Mouse (Mus musculus) small intestine, adult 2 months (tissue): Measurements from ENCODE around the gene Cntnap2.

Source experiments
- CTCF ChIP-seq: fragments of 200-500 bp; IDR thresholded peaks from 2 replicates; pipeline ENCODE4 v1.5.1; 2012; ENCODE audit warnings: low read depth, mild to moderate bottlenecking, control low read depth, inconsistent platforms, low read length, moderate library complexity, mixed read lengths; ENCODE audit not compliant: insufficient replicate concordance, insufficient read length; ENCODE audit errors: extremely low read depth
- POLR2A ChIP-seq: fragments of 200-500 bp; IDR thresholded peaks from 2 replicates; pipeline ENCODE4 v1.6.1; 2012; ENCODE audit warnings: low read depth, mild to moderate bottlenecking, control low read depth, inconsistent platforms, low read length, moderate library complexity

GRCm38 (mm10) chr6:47306954-47307353 is 2247.8 kb downstream of the Cntnap2 start:
- TF ChIP-seq CTCF (no peak), POLR2A (no peak)
